Comparison of ENCODE assay signal across 23 mouse cellular contexts in genomic region chr6:56032231-56032630, GRCm38 (mm10). TPM values are rescaled to one million over a fixed set of nuclear protein-coding genes. Genes with fewer than 3 reads are reported as not detected.
DNase-seq lines count a peak whose midpoint lies in the region; ATAC-seq lines count a peak whose summit lies in the region.
"Had no signal": no experiment of that assay in that cellular context is flagged by ENCODE, and none has a peak within 500 bp of the region (broad histone marks: within the 10 kb centered on the region; RNA-seq: fewer than 3 reads in every experiment).

No protein-coding gene starts in this region.

- no peak overlapping the region for H3K4me3 ChIP-seq in heart, embryonic 10.5 days
- H3K4me3 ChIP-seq in embryonic facial prominence, embryonic 10.5 days: no peak overlapping the region
- H3K4me3 ChIP-seq: forebrain, embryonic 12.5 days; gastrocnemius, adult 2 months; hindbrain, embryonic 12.5 days had no signal

- peak; percentile 10 for DNase-seq in gastrocnemius, postnatal 25 days
- no peak for DNase-seq in gastrocnemius, adult 18-20 months (ENCODE audit: low spot score)
- peak; percentile 6 to 31 for DNase-seq in heart, adult 9 months (ENCODE audit: low spot score in 2 of 2)
- no peak for DNase-seq in heart, embryonic 10.5 days (ENCODE audit: low spot score)
- peak; percentile 22 for DNase-seq in embryonic facial prominence, embryonic 10.5 days (ENCODE audit: low spot score)
- no peak for DNase-seq in kidney, postnatal 14 days
- DNase-seq: adrenal gland, postnatal 10 days; cerebellum, adult 11-12 months; cerebellum, adult 9-11 months; cerebellum, postnatal 36 days; gastrocnemius, adult 2 months; gastrocnemius, postnatal 36 days; kidney, adult 8-10 months had no signal

- no peak for ATAC-seq in granulocyte monocyte progenitor cell, adult 5-6 weeks (replicated peaks; ENCODE audit: poor library complexity, severe bottlenecking)
- ATAC-seq: forebrain, embryonic 16.5 days; hindbrain, embryonic 16.5 days; inflammation-experienced regulatory T-cells, adult 6 months; intestine, postnatal 0 days had no signal

- WGBS in heart, embryonic 10.5 days: 83% methylated on average over 2 of the region's 2 CpGs
- 77% methylated on average over 2 of the region's 2 CpGs for WGBS in embryonic facial prominence, embryonic 10.5 days

- no peaks in the 10 kb centered on the region for H3K9me3 ChIP-seq in heart, embryonic 10.5 days
- no peaks in the 10 kb centered on the region for H3K9me3 ChIP-seq in embryonic facial prominence, embryonic 10.5 days
- H3K9me3 ChIP-seq: forebrain, embryonic 12.5 days; hindbrain, embryonic 12.5 days had no signal

- H3K27ac ChIP-seq in heart, embryonic 10.5 days: no peak overlapping the region
- no peak overlapping the region for H3K27ac ChIP-seq in embryonic facial prominence, embryonic 10.5 days (replicated peaks)
- H3K27ac ChIP-seq: forebrain, embryonic 12.5 days; gastrocnemius, adult 2 months; hindbrain, embryonic 12.5 days had no signal

- no peaks in the 10 kb centered on the region for H3K27me3 ChIP-seq in heart, embryonic 10.5 days (ENCODE audit: insufficient read depth, poor library complexity, severe bottlenecking)
- no peaks in the 10 kb centered on the region for H3K27me3 ChIP-seq in embryonic facial prominence, embryonic 10.5 days (replicated peaks; ENCODE audit: low read depth, poor library complexity, severe bottlenecking)
- H3K27me3 ChIP-seq: forebrain, embryonic 12.5 days; hindbrain, embryonic 12.5 days had no signal

- no peaks in the 10 kb centered on the region for H3K36me3 ChIP-seq in heart, embryonic 10.5 days
- no peaks in the 10 kb centered on the region for H3K36me3 ChIP-seq in embryonic facial prominence, embryonic 10.5 days (replicated peaks)
- H3K36me3 ChIP-seq: forebrain, embryonic 12.5 days; hindbrain, embryonic 12.5 days had no signal

- H3K4me1 ChIP-seq in heart, embryonic 10.5 days: 0 out of 2 replicates have a peak, but pooled peaks cover 4% of the 10 kb centered on the region
- H3K4me1 ChIP-seq in embryonic facial prominence, embryonic 10.5 days: peaks cover 13% of the 10 kb centered on the region

RNA-seq across cellular contexts. Expression of gene Ppp1r17, which starts 14.9 kb away (rescaled TPM):
- not detected for total RNA-seq in gastrocnemius, postnatal 25 days (2021)
- not detected for total RNA-seq in gastrocnemius, adult 18-20 months (2021)
- 17.6 and 25.4 TPM in 2 replicates for polyA plus RNA-seq in heart, embryonic 10.5 days (2016; fragmentation: Nextera tagmentation; extraction: Ambion mirVana)
- 22.4 and 27.1 TPM in 2 replicates for polyA plus RNA-seq in embryonic facial prominence, embryonic 10.5 days (2016; fragmentation: Nextera tagmentation; extraction: Ambion mirVana)
- not detected in 2 replicates for total RNA-seq in granulocyte monocyte progenitor cell, adult 5-6 weeks (2014; fragmentation: Nextera tagmentation)
- total RNA-seq in granulocyte monocyte progenitor cell, adult 5-6 weeks (2017): not detected in 2 replicates
- total RNA-seq: gastrocnemius, adult 2 months; gastrocnemius, postnatal 36 days; heart, postnatal 36 days; MEL had no signal
- polyA plus RNA-seq: C2C12; inflammation-experienced regulatory T-cells, adult 6 months had no signal

Comparison
In these comparisons a context has a peak if more than half of its experiments do, and no peak if none do; other contexts are left out.
1. DNase-seq: peak in gastrocnemius, postnatal 25 days (single experiment), heart, adult 9 months (2 of 2) and embryonic facial prominence, embryonic 10.5 days (single experiment); none in gastrocnemius, adult 18-20 months (single experiment), heart, embryonic 10.5 days (single experiment) and kidney, postnatal 14 days (single experiment).